Mouse (Mus musculus) left cerebral cortex, postnatal 25 days (tissue): Measurements from ENCODE around the gene Zfp36l1. TPM values are rescaled to one million over a fixed set of nuclear protein-coding genes. Genes with fewer than 3 reads are reported as not detected.

Experiments
- DNase-seq, 2 experiments: peaks; one replicate each; pipeline ENCODE4 v3.0.0; 2022; ENCODE audit warnings: low spot score in 2 of 2, mixed read lengths in 1 of 2
- intact Hi-C: fragments of 180-260 bp; cut with DNase I; formaldehyde crosslinking; loops from one replicate; pipeline ENCODE4 v1.15.1; 2025
- total RNA-seq, 2 experiments: library from RNA; stranded (reverse); gene quantifications; 2 replicates each; pipeline ENCODE4 v1.2.3; 2021

The Zfp36l1 gene
- total RNA-seq: 10 to 100 TPM; 35.3 to 42.8 TPM

GRCm38 (mm10) chr12:80112852-80113551, at the start of gene Zfp36l1:
TSS of gene Zfp36l1 (minus strand) at chr12:80113013.
- DNase-seq: peak; percentile 56 to 75
- intact Hi-C loops: loop anchor here (5.0 kb wide), 3 partner anchors 146 to 371 kb away; no protein-coding TSS in a partner anchor

GRCm38 (mm10) chr12:80162448-80162847, 49.6 kb upstream of the Zfp36l1 start:
- intact Hi-C loops: loop anchor here (10.0 kb wide), 1 partner anchor 482 kb away; the partner anchor contains the start of genes Erh and Slc39a9
- no peak for DNase-seq

- intact Hi-C loops: loop anchor here (2.0 to 5.0 kb wide), 3 partner anchors 230 to 567 kb away; partner anchors contain the start of gene Exd2
- DNase-seq: peak; percentile 45 to 58
Observed at GRCm38 (mm10) chr12:80157675-80158074, 44.9 kb upstream of the Zfp36l1 start.

GRCm38 (mm10) chr12:80153687-80154326, 41.0 kb upstream of the Zfp36l1 start:
- peak; percentile 47 to 61 for DNase-seq
- intact Hi-C loops: no loop called here

GRCm38 (mm10) chr12:80153078-80153477, 40.3 kb upstream of the Zfp36l1 start:
- intact Hi-C loops: no loop called here
- no peak for DNase-seq

- intact Hi-C loops: no loop called here
- DNase-seq: no peak
Observed at GRCm38 (mm10) chr12:80151821-80152220, 39.0 kb upstream of the Zfp36l1 start.

GRCm38 (mm10) chr12:80150624-80151023, 37.8 kb upstream of the Zfp36l1 start:
- intact Hi-C loops: no loop called here
- no peak for DNase-seq

GRCm38 (mm10) chr12:80147563-80148214, 34.9 kb upstream of the Zfp36l1 start:
- intact Hi-C loops: no loop called here
- no peak for DNase-seq

GRCm38 (mm10) chr12:80146227-80147223, 33.7 kb upstream of the Zfp36l1 start:
- DNase-seq: peak; percentile 65 to 70
- intact Hi-C loops: no loop called here

- intact Hi-C loops: no loop called here
- DNase-seq: no peak
Observed at GRCm38 (mm10) chr12:80145365-80145764, 32.6 kb upstream of the Zfp36l1 start.

- DNase-seq: no peak
- intact Hi-C loops: no loop called here
Observed at GRCm38 (mm10) chr12:80144846-80145245, 32.0 kb upstream of the Zfp36l1 start.

- peak; percentile 49 to 59 for DNase-seq
- intact Hi-C loops: loop anchor here (2.0 kb wide), 1 partner anchor 783 kb away; no protein-coding TSS in a partner anchor
Observed at GRCm38 (mm10) chr12:80141470-80141869, 28.7 kb upstream of the Zfp36l1 start.

- no peak for DNase-seq
- intact Hi-C loops: loop anchor here (2.0 kb wide), 1 partner anchor 782 kb away; no protein-coding TSS in a partner anchor
Observed at GRCm38 (mm10) chr12:80141011-80141410, 28.2 kb upstream of the Zfp36l1 start.

- no peak for DNase-seq
- intact Hi-C loops: no loop called here
Observed at GRCm38 (mm10) chr12:80137744-80138143, 24.9 kb upstream of the Zfp36l1 start.

GRCm38 (mm10) chr12:80137246-80137645, 24.4 kb upstream of the Zfp36l1 start:
- DNase-seq: no peak
- intact Hi-C loops: no loop called here

- intact Hi-C loops: no loop called here
- peak in 1 of 2 experiments; percentile 28 for DNase-seq
Observed at GRCm38 (mm10) chr12:80136264-80136930, 23.6 kb upstream of the Zfp36l1 start.

GRCm38 (mm10) chr12:80135173-80135572, 22.4 kb upstream of the Zfp36l1 start:
- no peak for DNase-seq
- intact Hi-C loops: no loop called here

- intact Hi-C loops: loop anchor here (2.0 to 5.0 kb wide), 3 partner anchors 18 to 774 kb away; no protein-coding TSS in a partner anchor
- DNase-seq: no peak
Observed at GRCm38 (mm10) chr12:80133011-80133545, 20.3 kb upstream of the Zfp36l1 start.
